Mouse (Mus musculus): Measurements from ENCODE around the gene Syne3.

Syne3 gene

GRCm38 (mm10) chr12:104901320-104901719 is 108.3 kb downstream of the Syne3 start:
- no peak for ATAC-seq (ENCODE audit: insufficient number of reproducible peaks, low FRiP score, low TSS enrichment)

GRCm38 (mm10) chr12:104899835-104900234 is 109.8 kb downstream of the Syne3 start:
- no peak for ATAC-seq (ENCODE audit: insufficient number of reproducible peaks, low FRiP score, low TSS enrichment)

GRCm38 (mm10) chr12:104899161-104899560 is 110.4 kb downstream of the Syne3 start:
- no peak for ATAC-seq (ENCODE audit: insufficient number of reproducible peaks, low FRiP score, low TSS enrichment)

GRCm38 (mm10) chr12:104898718-104899117 is 110.9 kb downstream of the Syne3 start:
- ATAC-seq (ENCODE audit: insufficient number of reproducible peaks, low FRiP score, low TSS enrichment), result no peak

GRCm38 (mm10) chr12:104897051-104897618 is 112.5 kb downstream of the Syne3 start:
- ATAC-seq (ENCODE audit: insufficient number of reproducible peaks, low FRiP score, low TSS enrichment), result no peak

- no peak for ATAC-seq (ENCODE audit: insufficient number of reproducible peaks, low FRiP score, low TSS enrichment)
Observed at GRCm38 (mm10) chr12:104896640-104897039, 113.0 kb downstream of the Syne3 start.

GRCm38 (mm10) chr12:104892245-104892644 is 117.4 kb downstream of the Syne3 start:
- ATAC-seq (ENCODE audit: insufficient number of reproducible peaks, low FRiP score, low TSS enrichment), result no peak

- ATAC-seq (ENCODE audit: insufficient number of reproducible peaks, low FRiP score, low TSS enrichment), result no peak
Observed at GRCm38 (mm10) chr12:104890066-104890465, 119.5 kb downstream of the Syne3 start.

GRCm38 (mm10) chr12:104886104-104886503 is 123.5 kb downstream of the Syne3 start:
- ATAC-seq (ENCODE audit: insufficient number of reproducible peaks, low FRiP score, low TSS enrichment), result no peak

GRCm38 (mm10) chr12:104882533-104882932 is 127.1 kb downstream of the Syne3 start:
- ATAC-seq (ENCODE audit: insufficient number of reproducible peaks, low FRiP score, low TSS enrichment), result no peak

- no peak for ATAC-seq (ENCODE audit: insufficient number of reproducible peaks, low FRiP score, low TSS enrichment)
Observed at GRCm38 (mm10) chr12:104882061-104882460, 127.5 kb downstream of the Syne3 start.

- ATAC-seq (ENCODE audit: insufficient number of reproducible peaks, low FRiP score, low TSS enrichment), result no peak
Observed at GRCm38 (mm10) chr12:104881518-104882060, 128.0 kb downstream of the Syne3 start.

GRCm38 (mm10) chr12:104880367-104880766 is 129.2 kb downstream of the Syne3 start:
- no peak for ATAC-seq (ENCODE audit: insufficient number of reproducible peaks, low FRiP score, low TSS enrichment)

All from cerebellum, adult (tissue).